Mouse (Mus musculus) layer of hippocampus, adult 9-11 months (tissue): ENCODE measurements around the gene Popdc3.
"Not testable (repeated sequence)": the region's sequence is repeated elsewhere in the genome, so short reads cannot be mapped to it uniquely, and the experiment has no call there.

Experiments used
- DNase-seq: peaks from one replicate; pipeline ENCODE4 v3.0.0; 2022

The Popdc3 gene

DNA sequence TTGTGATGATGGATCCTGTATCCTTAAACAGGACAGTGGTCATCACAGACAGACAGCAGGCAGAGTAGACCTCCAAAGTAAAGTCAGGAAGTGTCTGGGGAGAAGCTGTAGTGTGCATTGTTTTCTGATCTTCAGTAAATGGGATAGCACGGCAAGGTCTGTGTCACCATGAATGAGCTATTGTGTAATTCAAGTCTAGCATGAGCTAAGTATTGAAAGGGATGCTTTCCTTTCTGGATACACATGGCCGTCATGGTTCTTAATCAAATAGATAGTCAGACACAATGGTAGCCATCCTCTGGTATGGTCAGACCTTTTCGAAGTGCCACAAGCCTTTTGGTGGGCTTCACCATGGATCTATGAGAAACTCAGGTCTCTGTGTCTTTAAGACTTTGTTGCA, 142.4 kb downstream of the Popdc3 start:
- DNase-seq, result no peak

DNA sequence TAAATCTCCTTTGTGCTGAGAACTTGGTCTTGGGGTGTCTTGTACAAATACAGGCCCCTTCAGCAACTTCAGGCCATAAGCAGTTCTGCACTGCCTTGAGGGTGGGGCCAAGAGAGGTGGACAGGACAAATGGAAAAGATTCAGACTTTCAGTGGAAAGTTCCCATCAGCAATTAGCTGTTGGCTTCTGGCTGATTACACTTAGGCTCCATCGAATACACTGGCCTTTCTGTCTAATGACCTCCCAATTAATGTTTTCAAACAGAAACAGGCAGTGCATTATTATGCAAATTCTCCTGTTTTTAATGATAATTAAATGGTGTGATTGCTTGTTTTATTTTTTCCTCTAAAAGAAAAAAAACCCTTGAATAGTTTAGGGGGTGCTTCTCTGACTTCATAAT, 146.3 kb downstream of the Popdc3 start:
- DNase-seq, result no peak

DNA sequence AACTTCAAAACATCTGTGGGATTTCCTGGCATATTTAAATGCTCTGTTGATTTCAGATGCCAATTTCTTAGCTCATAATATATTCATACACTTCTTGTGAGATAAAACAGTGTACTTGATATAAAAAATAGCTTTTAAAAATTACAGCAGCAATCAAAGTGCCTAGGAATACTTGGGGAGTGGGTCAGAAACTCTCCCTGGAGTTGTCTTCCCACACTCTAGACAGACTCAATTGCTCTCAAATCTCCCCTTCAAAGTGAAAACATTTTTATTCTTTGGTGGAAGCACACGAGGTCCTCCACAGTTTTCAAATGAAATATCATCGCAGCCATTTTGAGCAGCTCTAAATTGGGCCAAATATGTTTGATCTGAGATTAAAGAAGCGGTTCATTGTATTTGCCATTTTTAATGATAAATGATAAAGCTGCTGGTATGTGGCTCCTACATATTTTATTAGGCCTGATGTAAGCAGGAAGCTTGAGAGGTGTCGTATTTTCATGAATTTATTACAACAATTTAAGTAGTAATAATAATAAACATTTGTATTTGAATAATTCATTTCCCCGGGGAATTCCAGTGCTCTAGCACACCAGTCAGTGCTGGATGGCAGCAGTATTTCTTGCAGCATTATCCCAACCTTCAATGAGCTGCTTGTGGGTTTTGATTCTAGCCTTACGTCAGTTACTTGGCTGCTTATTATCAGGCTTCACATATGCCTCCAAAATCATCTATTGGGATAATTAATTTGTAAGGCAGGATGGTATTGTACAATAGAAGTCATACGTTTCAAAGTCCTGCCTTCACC, 150.5 kb downstream of the Popdc3 start:
- no peak for DNase-seq

DNA sequence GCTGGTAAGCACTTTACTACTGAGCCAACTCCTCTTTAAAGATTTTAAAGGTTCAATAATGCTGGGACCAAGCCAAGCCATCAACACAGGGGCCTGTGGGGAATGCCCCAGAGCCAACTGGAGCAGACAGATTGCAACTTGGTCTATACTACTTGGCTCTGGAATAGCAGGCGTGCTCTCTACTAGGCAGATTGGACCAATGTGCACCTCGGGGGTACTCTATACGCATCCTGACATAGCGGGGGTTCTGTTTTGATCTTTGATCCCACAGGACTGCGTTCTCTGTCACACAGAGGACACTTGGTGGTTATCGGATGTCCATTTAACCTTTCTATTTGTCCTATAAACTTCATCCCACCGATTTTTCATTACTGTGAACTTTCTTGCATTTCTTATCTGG, 157.0 kb downstream of the Popdc3 start:
- no peak for DNase-seq

DNA sequence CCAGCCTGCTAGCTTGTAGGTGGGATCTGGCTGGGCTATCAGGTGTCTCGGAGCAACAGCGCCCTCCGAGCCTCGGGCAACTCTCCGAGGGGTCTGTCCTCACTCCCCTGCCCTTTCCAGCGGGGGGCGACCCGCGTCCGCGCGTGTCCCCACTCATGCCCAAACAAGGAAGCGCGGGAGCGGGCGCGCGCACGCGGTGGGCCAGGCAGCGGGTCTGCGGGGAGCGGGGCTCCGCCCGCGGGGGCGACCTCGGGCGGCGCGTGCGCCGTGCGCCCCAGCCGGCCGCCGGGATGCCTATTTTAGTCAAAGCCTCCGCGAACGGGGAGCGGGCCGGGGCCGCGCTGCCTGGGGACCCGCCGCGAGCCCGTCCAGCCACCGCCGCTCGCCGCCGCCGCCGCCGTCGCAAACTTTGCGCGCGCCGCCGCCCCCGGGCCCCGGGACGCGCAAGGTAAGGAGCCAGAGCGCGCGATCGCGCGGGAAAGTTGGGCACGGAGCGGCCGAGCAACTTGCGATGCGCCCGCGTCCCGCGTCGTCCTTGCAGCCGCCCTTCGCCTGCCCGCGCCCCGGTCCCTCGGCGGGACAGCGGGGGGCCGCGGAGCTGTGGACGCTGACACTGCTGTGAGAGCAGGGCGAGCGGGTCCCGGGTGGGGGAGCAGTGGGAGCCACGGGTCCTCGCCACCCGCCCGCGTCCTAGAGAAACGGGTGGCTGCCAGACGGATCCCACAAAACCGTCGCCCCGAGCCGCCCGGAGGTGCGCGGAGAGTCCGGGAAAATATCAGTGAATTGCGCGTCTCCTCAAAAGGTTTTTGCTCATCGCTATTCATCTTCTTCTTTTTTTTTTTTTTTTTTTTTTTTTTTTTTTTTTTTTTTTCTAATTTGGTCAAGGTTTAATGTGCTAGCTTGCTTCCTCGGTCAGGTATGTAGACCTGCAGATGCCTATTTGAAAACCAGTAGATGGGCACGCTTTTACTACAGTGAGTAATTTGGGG, 157.8 kb downstream of the Popdc3 start, which contains the start of gene Bves:
Gene Bves (plus strand): TSS at position 339 of the 989 bp plus-strand sequence.
- peak; percentile 6 for DNase-seq

DNA sequence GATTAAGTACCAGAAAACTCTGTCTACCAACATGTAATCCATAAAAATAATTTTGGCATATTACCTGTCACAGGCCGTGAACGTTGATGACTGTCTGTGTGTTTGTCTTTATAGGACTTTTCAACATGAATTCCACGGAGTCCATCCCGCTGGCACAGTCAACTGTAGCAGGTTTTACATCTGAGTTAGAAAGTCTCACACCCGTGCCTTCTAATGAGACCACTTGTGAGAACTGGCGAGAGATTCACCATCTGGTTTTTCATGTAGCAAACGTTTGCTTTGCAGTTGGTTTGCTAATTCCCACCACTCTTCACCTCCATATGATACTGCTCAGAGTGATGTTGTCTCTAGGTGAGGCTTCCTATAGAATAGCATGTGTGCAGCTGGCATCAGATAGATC, 161.2 kb downstream of the Popdc3 start:
- no peak for DNase-seq

DNA sequence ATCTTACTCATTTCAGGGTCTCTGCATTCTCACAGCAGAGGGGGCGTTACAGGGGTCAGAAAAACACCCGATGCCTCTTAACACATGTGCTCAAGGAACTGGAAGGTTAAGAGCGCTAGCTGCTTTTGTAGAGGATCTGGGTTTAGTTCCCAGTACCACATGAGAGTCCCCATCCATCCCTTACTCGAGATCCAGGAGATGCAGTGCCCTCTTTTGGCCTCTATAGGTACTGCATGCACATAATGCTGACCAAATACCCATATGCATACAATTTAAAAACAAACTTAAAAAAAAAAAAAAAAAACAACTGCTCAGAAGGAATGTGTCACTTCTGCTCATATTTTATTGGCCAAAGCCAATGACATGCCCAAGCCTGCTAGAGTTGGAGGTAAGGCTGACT, 166.5 kb downstream of the Popdc3 start:
- no peak for DNase-seq

DNA sequence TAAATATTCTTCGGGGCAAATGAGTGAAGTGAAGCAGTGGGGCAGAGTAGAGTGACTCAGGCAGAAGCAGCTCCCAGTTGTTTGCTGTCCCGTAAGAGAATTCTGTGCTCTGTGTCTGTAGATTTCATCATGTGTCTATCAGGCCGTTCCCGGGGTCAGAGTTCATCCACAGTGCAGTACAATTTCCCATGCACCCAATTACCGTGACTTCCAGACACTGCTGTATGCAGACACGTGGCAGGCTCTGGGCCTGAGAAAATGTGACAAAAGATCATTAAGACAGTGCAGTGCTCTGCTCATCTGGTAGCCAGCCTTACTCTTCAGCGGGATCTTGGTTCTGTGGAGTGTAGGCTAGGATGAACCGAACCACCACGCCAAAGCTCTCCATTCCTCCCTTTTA, 167.3 kb downstream of the Popdc3 start:
- DNase-seq, result no peak

DNA sequence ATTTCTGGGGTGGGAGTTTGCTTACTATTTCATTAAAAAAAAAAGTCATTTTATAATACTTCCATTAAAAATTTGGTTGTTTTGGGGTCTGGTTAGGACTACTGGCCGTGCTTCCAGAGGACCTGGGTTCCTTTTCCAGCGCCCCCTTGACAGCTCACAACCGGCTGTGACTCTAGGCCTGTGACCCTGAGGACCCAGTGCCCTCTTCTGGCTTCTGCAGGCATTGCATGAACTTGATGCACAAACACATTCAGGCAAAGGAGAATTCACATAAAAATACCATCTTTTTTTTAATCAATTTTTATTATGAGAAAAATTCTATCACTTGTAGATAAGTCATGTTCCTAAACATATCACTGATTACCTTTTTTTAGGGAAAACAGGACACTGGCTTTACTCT, 170.2 kb downstream of the Popdc3 start:
- not testable (repeated sequence) for DNase-seq

DNA sequence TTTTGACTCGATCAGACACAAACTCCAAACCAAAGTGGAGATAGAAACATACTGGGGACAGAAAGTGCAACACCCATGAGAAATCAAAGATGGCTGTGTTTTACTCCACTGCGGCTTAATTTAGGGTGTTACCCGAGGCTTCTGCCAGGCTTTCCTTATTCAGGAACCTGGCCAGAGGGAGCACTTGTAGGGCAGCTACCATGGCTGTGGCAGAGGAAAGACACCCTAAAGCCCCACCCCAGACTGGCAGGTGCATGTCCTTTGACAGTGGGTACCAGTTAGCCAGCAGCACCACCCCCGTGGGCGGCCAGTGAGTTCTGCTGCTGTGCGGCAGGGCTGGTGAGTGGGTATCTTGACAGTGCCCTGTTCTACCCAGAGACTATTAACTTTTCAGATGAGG, 178.2 kb downstream of the Popdc3 start:
- no peak for DNase-seq

DNA sequence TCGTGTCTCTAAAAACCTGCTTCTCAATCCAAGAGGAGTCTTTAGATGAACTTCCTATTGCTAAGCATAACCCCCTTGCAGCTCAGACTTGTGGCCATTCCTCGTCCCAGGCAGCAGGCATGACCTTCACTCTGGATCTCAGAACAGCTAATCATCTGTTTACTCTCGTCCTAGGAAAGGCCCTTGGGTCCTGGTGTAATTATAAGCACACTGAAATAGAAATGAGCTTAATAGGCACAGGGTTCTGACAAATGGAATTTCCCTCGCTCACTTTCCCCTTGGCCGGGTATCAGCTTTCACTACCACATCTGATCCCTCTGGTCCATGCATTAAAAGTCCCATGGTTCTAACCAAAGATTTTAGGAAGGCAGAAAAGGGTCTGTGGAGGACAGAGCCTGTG, 185.5 kb downstream of the Popdc3 start:
- no peak for DNase-seq

DNA sequence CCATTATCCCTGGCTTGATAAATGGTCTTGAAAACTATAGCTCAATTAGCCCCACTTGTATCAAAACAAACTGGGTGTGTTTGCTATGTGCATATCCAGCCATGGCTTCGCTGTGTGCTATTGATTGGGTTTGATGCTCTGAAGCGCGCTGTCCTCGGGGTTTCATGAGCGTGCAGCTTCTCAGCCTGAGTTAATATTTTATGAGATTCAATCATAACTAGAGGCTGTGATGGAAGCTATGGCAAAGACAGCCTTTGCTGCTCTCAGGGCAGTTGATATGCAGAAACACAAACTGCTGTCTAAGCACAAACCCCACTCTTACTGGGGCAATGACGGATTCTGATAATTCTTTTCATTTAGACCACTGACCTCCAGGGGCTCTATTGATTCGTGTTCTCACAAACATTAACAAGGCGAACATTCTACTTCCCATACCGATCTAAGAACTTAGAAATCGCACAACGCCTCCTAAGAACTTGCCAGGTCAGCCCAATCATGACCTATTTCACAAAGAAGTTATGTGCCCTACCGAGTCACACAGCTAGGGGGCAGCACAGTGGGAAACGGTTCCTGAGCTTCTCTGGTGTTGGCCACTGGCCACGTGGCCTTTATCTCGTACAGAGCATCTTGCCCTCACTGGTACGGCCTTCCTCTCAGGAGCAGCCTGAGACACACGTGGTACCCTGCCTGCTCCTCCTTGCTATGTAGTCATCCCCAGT, 189.2 kb downstream of the Popdc3 start:
- DNase-seq, result no peak
